Mouse (Mus musculus) hindbrain, postnatal 0 days (tissue): ENCODE results near the gene Kirrel3. TPM values are rescaled to one million over a fixed set of nuclear protein-coding genes. Genes with fewer than 3 reads are reported as not detected.

ENCODE experiments used
- ATAC-seq: fragments of 200-750 bp; cut with Nextera tagmentation; 2 replicates; pipeline ENCODE4 v1.8.0; 2017; ENCODE audit warnings: mild to moderate bottlenecking, moderate TSS enrichment, moderate library complexity
- DNase-seq: peaks from one replicate; pipeline ENCODE4 v3.0.0-alpha.2; 2015; ENCODE audit warnings: low spot score
- H3K27ac ChIP-seq: fragments of 300-500 bp; sonication (generic); 2 replicates; pipeline ENCODE4 v1.5.1; 2014; ENCODE audit warnings: mild to moderate bottlenecking
- H3K27me3 ChIP-seq: fragments of 300-500 bp; sonication (generic); 2 replicates; pipeline ENCODE4 v1.6.1; 2014; ENCODE audit warnings: low read length, mixed read lengths; ENCODE audit not compliant: insufficient read depth
- H3K36me3 ChIP-seq: fragments of 300-500 bp; sonication (generic); 2 replicates; pipeline ENCODE4 v1.6.1; 2014; ENCODE audit warnings: low read length, mixed read lengths; ENCODE audit not compliant: insufficient read depth
- H3K4me1 ChIP-seq: fragments of 300-500 bp; sonication (generic); 2 replicates; pipeline ENCODE4 v1.6.1; 2014; ENCODE audit warnings: antibody characterized with exemption, low read length, mixed read lengths; ENCODE audit not compliant: insufficient read depth
- H3K4me2 ChIP-seq: fragments of 300-500 bp; sonication (generic); 2 replicates; pipeline ENCODE4 v1.6.1; 2014; ENCODE audit warnings: low read depth, mild to moderate bottlenecking, low read length, moderate library complexity, mixed read lengths
- H3K4me3 ChIP-seq: fragments of 300-500 bp; sonication (generic); 2 replicates; pipeline ENCODE4 v1.5.1; 2014; ENCODE audit warnings: low read length
- H3K9ac ChIP-seq: fragments of 300-500 bp; sonication (generic); replicated peaks from 2 replicates; pipeline ENCODE4 v1.6.1; 2014; ENCODE audit warnings: mild to moderate bottlenecking, low read length, moderate library complexity, mixed read lengths
- H3K9me3 ChIP-seq: fragments of 300-500 bp; sonication (generic); 2 replicates; pipeline ENCODE4 v1.6.1; 2016; ENCODE audit warnings: low read length, mixed read lengths
- CTCF ChIP-seq: IDR thresholded peaks from 2 replicates; pipeline ENCODE4 v1.5.1; 2016; ENCODE audit warnings: antibody characterized with exemption, control low read depth, low read depth
- WGBS: fragments of 180-500 bp; shearing (Covaris S2); extraction: QIAGEN DNeasy Blood & Tissue Kit; methylation state at CpG from one replicate; pipeline ENCODE4 v1.1.7; 2014; 5-methylcytosine and 5-hydroxymethylcytosine counted together
- polyA plus RNA-seq: library from polyadenylated mRNA; unstranded; fragments of >200 nt; fragmentation: Nextera tagmentation; extraction: Ambion mirVana; gene quantifications from 2 replicates; pipeline ENCODE4 v1.2.1, GENCODE M21; 2015
- total RNA-seq: library from RNA; depleted of rRNA; stranded (reverse); fragments of >200 nt; gene quantifications from 2 replicates; pipeline ENCODE4 v1.2.3, GENCODE M21; 2014

Gene Kirrel3
- total and polyA plus RNA-seq, 2 experiments from 2014 or later, result 40.6 to 44.9 TPM

GRCm38 (mm10) chr9:35059881-35060280 is 574.2 kb downstream of the Kirrel3 start:
- no peaks in the 10 kb centered on the region for H3K4me1 ChIP-seq
- no peaks in the 10 kb centered on the region for H3K36me3 ChIP-seq
- no peak overlapping the region for H3K4me3 ChIP-seq
- H3K9me3 ChIP-seq, result no peaks in the 10 kb centered on the region
- DNase-seq (no peak), ATAC-seq (no peak)
- WGBS, result 93% methylated on average over 5 of the region's 5 CpGs
- TF ChIP-seq CTCF, result no peak
- no peaks in the 10 kb centered on the region for H3K27me3 ChIP-seq
- H3K9ac ChIP-seq, result no peak overlapping the region
- no peak overlapping the region for H3K27ac ChIP-seq
- H3K4me2 ChIP-seq, result no peak overlapping the region

GRCm38 (mm10) chr9:35061446-35061845 is 575.8 kb downstream of the Kirrel3 start:
- Histone ChIP-seq H3K9me3 (no peaks in the 10 kb centered on the region), H3K27me3 (no peaks in the 10 kb centered on the region), H3K36me3 (no peaks in the 10 kb centered on the region), H3K4me1 (no peaks in the 10 kb centered on the region), H3K27ac (no peak overlapping the region), H3K9ac (no peak overlapping the region), H3K4me2 (no peak overlapping the region), H3K4me3 (no peak overlapping the region)
- DNase-seq (no peak), ATAC-seq (no peak)
- WGBS, result 62% methylated on average over 2 of the region's 2 CpGs
- TF ChIP-seq CTCF, result no peak
